Mouse (Mus musculus) forebrain, embryonic 12.5 days (tissue): ENCODE results near the gene Trak1. TPM values are rescaled to one million over a fixed set of nuclear protein-coding genes. Genes with fewer than 3 reads are reported as not detected.

ENCODE experiments used
- ATAC-seq: fragments of 200-750 bp; cut with Nextera tagmentation; 2 replicates; pipeline ENCODE4 v1.8.0; 2017; ENCODE audit warnings: moderate TSS enrichment; ENCODE audit not compliant: low FRiP score
- H3K27ac ChIP-seq: fragments of 300-500 bp; sonication (generic); 2 replicates; pipeline ENCODE4 v1.5.1; 2016; ENCODE audit warnings: mild to moderate bottlenecking
- H3K27me3 ChIP-seq: fragments of 300-500 bp; sonication (generic); 2 replicates; pipeline ENCODE4 v1.6.1; 2016; ENCODE audit warnings: mild to moderate bottlenecking
- H3K36me3 ChIP-seq: fragments of 300-500 bp; sonication (generic); replicated peaks from 2 replicates; pipeline ENCODE4 v1.6.1; 2016; ENCODE audit warnings: mild to moderate bottlenecking
- H3K4me1 ChIP-seq: fragments of 300-500 bp; sonication (generic); 2 replicates; pipeline ENCODE4 v1.6.1; 2016
- H3K4me2 ChIP-seq: fragments of 300-500 bp; sonication (generic); 2 replicates; pipeline ENCODE4 v1.6.1; 2016; ENCODE audit warnings: mild to moderate bottlenecking, moderate library complexity
- H3K4me3 ChIP-seq: fragments of 300-500 bp; sonication (generic); replicated peaks from 2 replicates; pipeline ENCODE4 v1.5.1; 2016; ENCODE audit warnings: mild to moderate bottlenecking
- H3K9ac ChIP-seq: fragments of 300-500 bp; sonication (generic); 2 replicates; pipeline ENCODE4 v1.6.1; 2016; ENCODE audit warnings: mild to moderate bottlenecking
- H3K9me3 ChIP-seq: fragments of 300-500 bp; sonication (generic); 2 replicates; pipeline ENCODE4 v1.6.1; 2016
- whole genome bisulfite sequencing: fragments of 180-500 bp; shearing (Covaris S2); methylation state at CpG from one replicate; pipeline ENCODE4 v1.1.7; 2016; 5-methylcytosine and 5-hydroxymethylcytosine counted together
- polyA plus RNA-seq: library from polyadenylated mRNA; unstranded; fragments of >200 nt; fragmentation: Nextera tagmentation; extraction: Ambion mirVana; gene quantifications from 2 replicates; pipeline ENCODE4 v1.2.1, GENCODE M21; 2016

The Trak1 gene
- polyA plus RNA-seq, 1 experiment from 2014 or later = 41.2 TPM

GRCm38 (mm10) chr9:121329181-121329580, 31.9 kb downstream of the Trak1 start:
- Histone ChIP-seq H3K27me3 (no peaks in the 10 kb centered on the region), H3K4me2 (no peak overlapping the region), H3K36me3 (peaks cover 5% of the 10 kb centered on the region; the same call in 1 of the 2 replicates), H3K4me3 (no peak overlapping the region), H3K9ac (no peak overlapping the region; the same call in 1 of the 2 replicates), H3K27ac (peak overlapping the region; percentile 50; the same call in 1 of the 2 replicates), H3K4me1 (peaks cover 43% of the 10 kb centered on the region), H3K9me3 (no peaks in the 10 kb centered on the region)
- 79% methylated on average over 8 of the region's 8 CpGs for WGBS
- no peak for ATAC-seq

DNA sequence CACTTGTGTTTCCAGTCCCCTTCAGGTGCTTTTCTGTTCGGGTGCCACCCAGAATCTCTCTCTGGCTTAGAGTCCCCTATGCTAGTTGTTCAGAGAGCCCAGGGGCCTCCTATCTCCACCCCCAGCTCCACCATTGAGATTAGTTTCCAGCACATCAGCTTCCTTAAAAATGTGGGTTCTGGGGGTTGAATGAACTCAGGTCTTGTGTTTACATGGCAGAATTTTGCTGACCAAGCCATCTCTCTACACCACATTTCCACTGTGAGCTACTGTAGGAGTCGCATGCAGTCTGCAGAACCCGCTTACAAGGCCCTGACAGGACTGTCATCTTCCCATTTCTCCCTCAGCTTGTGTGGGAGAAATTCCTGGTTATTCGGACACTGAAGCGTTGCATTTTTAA, 32.8 kb downstream of the Trak1 start:
- 95% methylated on average over 5 of the region's 5 CpGs for WGBS
- Histone ChIP-seq H3K9ac (no peak overlapping the region), H3K9me3 (no peaks in the 10 kb centered on the region), H3K27ac (0 out of 2 replicates have a peak overlapping the region, but pooled peaks have one; percentile 38), H3K4me2 (no peak overlapping the region), H3K27me3 (no peaks in the 10 kb centered on the region), H3K36me3 (peaks cover 5% of the 10 kb centered on the region; the same call in 1 of the 2 replicates), H3K4me3 (no peak overlapping the region), H3K4me1 (peaks cover 52% of the 10 kb centered on the region)
- ATAC-seq = no peak

GRCm38 (mm10) chr9:121331438-121331837, 34.1 kb downstream of the Trak1 start:
- no peak overlapping the region for H3K4me3 ChIP-seq
- H3K9ac ChIP-seq = no peak overlapping the region
- H3K27me3 ChIP-seq = no peaks in the 10 kb centered on the region
- peak overlapping the region; percentile 97 for H3K27ac ChIP-seq
- no peak for ATAC-seq
- peaks cover 65% of the 10 kb centered on the region for H3K4me1 ChIP-seq
- H3K36me3 ChIP-seq = peaks cover 5% of the 10 kb centered on the region; the same call in 1 of the 2 replicates
- H3K4me2 ChIP-seq = 0 out of 2 replicates have a peak overlapping the region, but pooled peaks have one; percentile 4
- 24% methylated on average over 5 of the region's 5 CpGs for WGBS
- H3K9me3 ChIP-seq = no peaks in the 10 kb centered on the region

DNA sequence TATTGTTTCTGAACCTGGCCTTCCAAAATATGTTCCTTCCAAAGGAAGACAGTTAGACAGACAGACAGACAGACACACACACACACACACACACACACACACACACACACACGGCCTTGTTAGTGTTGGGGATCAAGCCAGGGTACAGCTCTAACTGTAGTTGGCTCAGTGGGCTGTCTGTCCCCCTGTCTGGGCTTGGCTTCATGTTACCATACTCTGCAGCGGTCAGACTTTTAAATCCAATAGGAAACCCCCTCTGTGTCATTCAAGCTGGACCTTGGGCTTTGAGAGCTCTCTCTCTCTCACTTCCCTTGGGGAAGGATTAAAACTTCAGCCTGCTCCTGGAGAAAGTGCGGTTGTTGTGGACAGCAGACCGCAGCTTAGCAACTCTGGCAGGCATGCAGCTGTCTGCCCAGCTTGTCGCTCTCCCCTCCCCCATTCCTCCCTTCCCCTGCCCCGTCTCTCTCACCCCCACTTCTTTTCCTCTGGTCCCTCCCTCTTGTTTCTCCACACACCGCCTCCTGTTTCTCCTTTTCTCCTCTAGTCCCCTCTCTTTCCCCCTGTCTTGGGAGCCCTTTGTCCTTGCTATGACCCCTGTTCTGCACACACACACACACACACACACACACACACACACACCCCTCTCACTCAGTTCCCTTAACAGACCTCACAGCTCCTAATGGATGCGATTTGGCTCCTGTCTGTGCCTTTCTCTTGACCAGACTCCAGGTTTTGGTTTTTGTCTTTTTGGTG, 34.8 kb downstream of the Trak1 start:
- peak overlapping the region; percentile 31 for H3K4me2 ChIP-seq
- peak; percentile 85 for ATAC-seq
- peak overlapping the region; percentile 97 for H3K27ac ChIP-seq
- peak overlapping the region; percentile 45; the same call in 1 of the 2 replicates for H3K9ac ChIP-seq
- H3K27me3 ChIP-seq = no peaks in the 10 kb centered on the region
- no peak overlapping the region for H3K4me3 ChIP-seq
- H3K4me1 ChIP-seq = peaks cover 71% of the 10 kb centered on the region
- WGBS = 2% methylated on average over 8 of the region's 8 CpGs
- H3K36me3 ChIP-seq = peaks cover 5% of the 10 kb centered on the region; the same call in 1 of the 2 replicates
- no peaks in the 10 kb centered on the region for H3K9me3 ChIP-seq

GRCm38 (mm10) chr9:121333559-121333958, 36.3 kb downstream of the Trak1 start:
- H3K36me3 ChIP-seq = peaks cover 2% of the 10 kb centered on the region; the same call in 1 of the 2 replicates
- 70% methylated on average over 5 of the region's 5 CpGs for WGBS

GRCm38 (mm10) chr9:121334311-121334851, 37.1 kb downstream of the Trak1 start:
- Histone ChIP-seq H3K27me3 (no peaks in the 10 kb centered on the region), H3K36me3 (no peaks in the 10 kb centered on the region), H3K27ac (peak overlapping the region; percentile 97), H3K4me1 (peaks cover 80% of the 10 kb centered on the region), H3K4me2 (0 out of 2 replicates have a peak overlapping the region, but pooled peaks have one; percentile 2), H3K9ac (peak overlapping the region; percentile 9; the same call in 1 of the 2 replicates), H3K4me3 (no peak overlapping the region), H3K9me3 (no peaks in the 10 kb centered on the region)
- no peak for ATAC-seq
- 28% methylated on average over 8 of the region's 8 CpGs for WGBS

More at GRCm38 (mm10) chr9:121333559-121333958, 36.3 kb downstream of the Trak1 start:
- Histone ChIP-seq H3K27me3 (no peaks in the 10 kb centered on the region), H3K9me3 (no peaks in the 10 kb centered on the region), H3K4me1 (peaks cover 86% of the 10 kb centered on the region), H3K4me3 (no peak overlapping the region), H3K27ac (peak overlapping the region; percentile 97), H3K4me2 (no peak overlapping the region), H3K9ac (no peak overlapping the region)
- ATAC-seq = no peak

- Histone ChIP-seq H3K27me3 (no peaks in the 10 kb centered on the region), H3K9me3 (no peaks in the 10 kb centered on the region), H3K27ac (peak overlapping the region; percentile 97), H3K9ac (no peak overlapping the region), H3K4me3 (no peak overlapping the region), H3K4me2 (no peak overlapping the region), H3K36me3 (no peaks in the 10 kb centered on the region), H3K4me1 (peaks cover 73% of the 10 kb centered on the region)
- ATAC-seq = no peak
- WGBS = 44% methylated on average over 7 of the region's 7 CpGs
These were observed 38.3 kb downstream of the Trak1 start for GRCm38 (mm10) chr9:121335568-121335967.

DNA sequence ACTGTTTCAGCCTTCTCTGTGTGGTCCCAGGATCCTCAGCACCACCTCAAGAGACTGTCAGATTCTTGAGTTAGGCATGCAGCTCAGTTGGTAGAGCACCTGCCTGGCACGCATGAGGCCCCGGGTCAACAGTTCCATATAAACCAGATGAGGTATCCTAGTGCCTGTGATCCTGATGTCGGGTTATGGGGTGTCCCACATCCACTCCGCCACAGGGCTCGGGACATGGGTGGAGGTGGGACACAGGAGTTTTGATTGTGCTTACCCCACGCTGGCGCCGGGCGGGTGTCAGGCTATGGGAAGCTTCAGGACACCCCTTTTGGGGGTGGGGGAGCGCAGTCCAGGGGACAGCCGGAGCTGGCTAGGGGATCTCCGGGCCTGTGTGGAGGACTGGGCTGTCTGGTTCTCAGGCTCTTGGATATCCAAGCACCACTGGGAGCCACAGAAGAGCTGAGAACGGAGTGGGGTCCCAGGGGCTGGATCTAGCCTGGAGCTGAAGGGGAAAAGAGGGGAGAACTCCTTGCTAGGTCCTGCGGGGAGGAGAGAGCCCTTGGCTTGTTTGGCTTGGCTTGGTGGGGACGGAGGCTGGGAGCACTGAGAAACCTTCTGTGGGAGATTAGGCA, 39.1 kb downstream of the Trak1 start:
- H3K4me3 ChIP-seq = no peak overlapping the region
- WGBS = 92% methylated on average over 15 of the region's 15 CpGs
- H3K9ac ChIP-seq = no peak overlapping the region
- H3K4me2 ChIP-seq = no peak overlapping the region
- no peaks in the 10 kb centered on the region for H3K9me3 ChIP-seq
- peak overlapping the region; percentile 68 for H3K27ac ChIP-seq
- no peaks in the 10 kb centered on the region for H3K36me3 ChIP-seq
- H3K27me3 ChIP-seq = no peaks in the 10 kb centered on the region
- H3K4me1 ChIP-seq = peaks cover 69% of the 10 kb centered on the region
- ATAC-seq = no peak

- Histone ChIP-seq H3K4me3 (no peak overlapping the region), H3K27ac (peak overlapping the region; percentile 68), H3K9ac (0 out of 2 replicates have a peak overlapping the region, but pooled peaks have one; percentile 12), H3K9me3 (no peaks in the 10 kb centered on the region), H3K27me3 (no peaks in the 10 kb centered on the region), H3K4me1 (peaks cover 61% of the 10 kb centered on the region), H3K36me3 (no peaks in the 10 kb centered on the region), H3K4me2 (no peak overlapping the region)
- 50% methylated on average over 9 of the region's 9 CpGs for WGBS
- ATAC-seq = no peak
These were observed 40.1 kb downstream of the Trak1 start for GRCm38 (mm10) chr9:121337216-121337937.

GRCm38 (mm10) chr9:121337938-121338289, 40.6 kb downstream of the Trak1 start:
- H3K4me1 ChIP-seq = peaks cover 55% of the 10 kb centered on the region
- no peaks in the 10 kb centered on the region for H3K9me3 ChIP-seq
- 81% methylated on average over 3 of the region's 3 CpGs for WGBS
- H3K4me3 ChIP-seq = no peak overlapping the region
- no peaks in the 10 kb centered on the region for H3K27me3 ChIP-seq
- no peak for ATAC-seq
- 0 out of 2 replicates have a peak overlapping the region, but pooled peaks have one; percentile 12 for H3K9ac ChIP-seq
- H3K4me2 ChIP-seq = no peak overlapping the region
- H3K36me3 ChIP-seq = no peaks in the 10 kb centered on the region
- peak overlapping the region; percentile 68 for H3K27ac ChIP-seq

- ATAC-seq = no peak
- Histone ChIP-seq H3K27ac (no peak overlapping the region), H3K27me3 (no peaks in the 10 kb centered on the region), H3K36me3 (no peaks in the 10 kb centered on the region), H3K4me2 (no peak overlapping the region), H3K4me1 (peaks cover 39% of the 10 kb centered on the region), H3K4me3 (no peak overlapping the region), H3K9me3 (no peaks in the 10 kb centered on the region), H3K9ac (no peak overlapping the region)
- WGBS = 81% methylated on average over 7 of the region's 7 CpGs
These were observed 44.5 kb downstream of the Trak1 start for GRCm38 (mm10) chr9:121341832-121342231.
